Mouse (Mus musculus) bone marrow macrophage, adult 2 months (primary cell): ENCODE measurements at regions not wholly inside any gene's neighbourhood (a gene's known extent, or its start where the extent isn't known, plus 50 kb on each side); places are given as distances from the start of the nearest gene placed in this dataset.

Experiments used
- CTCF ChIP-seq: IDR thresholded peaks from 2 replicates; pipeline ENCODE4 v1.5.1; 2012; ENCODE audit warnings: low read depth, mild to moderate bottlenecking, low read length, moderate library complexity
- POLR2A ChIP-seq: IDR thresholded peaks from 2 replicates; pipeline ENCODE4 v1.6.1; 2012; ENCODE audit warnings: mild to moderate bottlenecking, low read depth, low read length, borderline replicate concordance

- no peak for TF ChIP-seq CTCF
- no peak for TF ChIP-seq POLR2A
Observed at GRCm38 (mm10) chr3:14967235-14967634, 81.2 kb downstream of the Car2 start.
